8 mouse cellular contexts compared by ENCODE assay signal in the genomic region with DNA sequence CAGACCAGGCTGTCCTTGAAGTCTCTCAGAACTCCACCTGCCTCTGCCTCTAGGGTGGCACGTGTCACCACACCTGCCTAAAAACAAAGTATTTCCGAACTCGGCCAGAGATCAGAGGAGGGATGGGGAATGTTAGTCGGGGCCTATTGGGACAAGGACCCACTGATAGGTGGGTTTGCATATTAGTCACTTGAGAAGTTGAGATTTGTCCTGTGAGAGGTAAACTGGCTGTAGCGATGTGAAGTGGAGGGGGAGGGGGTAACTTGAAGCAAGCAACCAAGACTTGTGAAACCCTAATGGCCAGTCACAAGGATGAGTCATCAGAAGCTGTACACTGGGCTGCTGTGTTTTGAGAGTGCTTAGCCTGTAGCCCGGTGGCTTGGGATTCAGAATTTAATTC. TPM values are rescaled to one million over a fixed set of nuclear protein-coding genes. Genes with fewer than 3 reads are reported as not detected.
DNase-seq lines count a peak whose midpoint lies in the region; ATAC-seq and TF ChIP-seq lines count a peak whose summit lies in the region.

No protein-coding gene starts in this region.

- H3K4me3 ChIP-seq in cerebellum, adult 2 months (replicated peaks; ENCODE audit: insufficient read depth, low read depth, low read length), result peak overlapping the region; percentile 82
- peak overlapping the region; percentile 85 for H3K4me3 ChIP-seq in bone marrow macrophage, adult 2 months (ENCODE audit: insufficient read depth, low read length)
- peak overlapping the region; percentile 91 for H3K4me3 ChIP-seq in intestine, postnatal 0 days (ENCODE audit: low read depth, low read length)
- H3K4me3 ChIP-seq in lung, adult 2 months (replicated peaks; ENCODE audit: extremely low read depth, low read depth, low read length), result peak overlapping the region; percentile 37

- 10% methylated on average over 6 of the region's 6 CpGs for WGBS in cerebellum, adult 2 months
- 4% methylated on average over 6 of the region's 6 CpGs for WGBS in intestine, postnatal 0 days
- 9% methylated on average over 6 of the region's 6 CpGs for WGBS in lung, adult 2 months

- H3K27ac ChIP-seq in cerebellum, adult 2 months (ENCODE audit: insufficient read depth, low read length), result no peak overlapping the region
- H3K27ac ChIP-seq in bone marrow macrophage, adult 2 months (ENCODE audit: insufficient read depth, low read depth, low read length), result peak overlapping the region; percentile 31
- H3K27ac ChIP-seq in intestine, postnatal 0 days (ENCODE audit: low read depth, low read length), result no peak overlapping the region

- H3K27me3 ChIP-seq in cerebellum, adult 2 months (ENCODE audit: control insufficient read depth, insufficient read depth, low read length), result no peaks in the 10 kb centered on the region
- no peaks in the 10 kb centered on the region for H3K27me3 ChIP-seq in intestine, postnatal 0 days (replicated peaks; ENCODE audit: control insufficient read depth, insufficient read depth, low read length)

- intact Hi-C loops in gastrocnemius, postnatal 14 days (cut with DNase I; ENCODE audit: low total_unique reads), result no loop called here

- TF ChIP-seq CTCF in cerebellum, adult 2 months (IDR thresholded peaks at IDR 0.05; ENCODE audit: borderline replicate concordance, insufficient read depth, low read depth, low read length), result no peak
- no peak for TF ChIP-seq CTCF in bone marrow macrophage, adult 2 months (IDR thresholded peaks at IDR 0.05; ENCODE audit: low read depth, low read length)
- no peak for TF ChIP-seq CTCF in intestine, postnatal 0 days (IDR thresholded peaks at IDR 0.05; ENCODE audit: low read depth)
- no peak for TF ChIP-seq CTCF in lung, adult 2 months (IDR thresholded peaks at IDR 0.05; ENCODE audit: insufficient read depth, low read length)

- H3K36me3 ChIP-seq in intestine, postnatal 0 days (ENCODE audit: control insufficient read depth, insufficient read depth), result 0 out of 2 replicates have a peak, but pooled peaks cover 11% of the 10 kb centered on the region

- H3K9me3 ChIP-seq in intestine, postnatal 0 days (ENCODE audit: control insufficient read depth), result no peaks in the 10 kb centered on the region

- H3K9ac ChIP-seq in intestine, postnatal 0 days (ENCODE audit: low read depth, low read length), result no peak overlapping the region

- no peak for TF ChIP-seq POLR2A in cerebellum, adult 2 months (IDR thresholded peaks at IDR 0.05; ENCODE audit: borderline replicate concordance, insufficient read depth, low read length)
- TF ChIP-seq POLR2A in bone marrow macrophage, adult 2 months (IDR thresholded peaks at IDR 0.05; ENCODE audit: borderline replicate concordance, low read depth, low read length), result no peak
- TF ChIP-seq POLR2A in lung, adult 2 months (IDR thresholded peaks at IDR 0.05; ENCODE audit: borderline replicate concordance, extremely low read depth, low read depth, low read length), result no peak

- peaks cover 6% of the 10 kb centered on the region; the same call in 1 of the 2 replicates for H3K4me1 ChIP-seq in cerebellum, adult 2 months (ENCODE audit: control insufficient read depth, insufficient read depth, low read length)
- H3K4me1 ChIP-seq in bone marrow macrophage, adult 2 months (ENCODE audit: control insufficient read depth, insufficient read depth, low read length), result peaks cover 13% of the 10 kb centered on the region
- H3K4me1 ChIP-seq in intestine, postnatal 0 days (replicated peaks; ENCODE audit: control insufficient read depth, insufficient read depth, low read length), result no peaks in the 10 kb centered on the region
- H3K4me1 ChIP-seq in lung, adult 2 months (ENCODE audit: control insufficient read depth, insufficient read depth, low read length), result peaks cover 12% of the 10 kb centered on the region

- peak in 1 of 2 experiments; percentile 26 for DNase-seq in cerebellum, adult 2 months
- DNase-seq in gastrocnemius, postnatal 14 days, result peak; percentile 5
- peak; percentile 36 for DNase-seq in lung, adult 2 months
- peak; percentile 21 for DNase-seq in retina, embryonic 14.5 days (ENCODE audit: low spot score)
- DNase-seq in right cerebral cortex, postnatal 25 days, result no peak

- no peak for ATAC-seq in cerebellum, adult (ENCODE audit: insufficient number of reproducible peaks, low FRiP score, low TSS enrichment)
- no peak for ATAC-seq in intestine, postnatal 0 days

- H3K4me2 ChIP-seq in intestine, postnatal 0 days (replicated peaks; ENCODE audit: low read depth), result peak overlapping the region; percentile 93

RNA-seq across cellular contexts. Expression of a gene that starts 1.5 kb away (rescaled TPM):
- polyA plus RNA-seq in cerebellum, adult 2 months (2012; rRNA removed), result 0.25 TPM in 1 of 2 replicates, not detected in the other
- not detected in 2 replicates for polyA plus RNA-seq in bone marrow macrophage, adult 2 months (2012; ENCODE audit: insufficient read depth, insufficient read length, missing spikeins)
- total RNA-seq in gastrocnemius, postnatal 14 days (2021), result not detected
- 0.76 and 0.83 TPM in 2 replicates for polyA plus RNA-seq in intestine, postnatal 0 days (2015; fragmentation: Nextera tagmentation; extraction: Ambion mirVana)
- polyA plus RNA-seq in lung, adult 2 months (2012; rRNA removed), result not detected in 2 replicates

RNA-seq across cellular contexts. Expression of a gene that starts 2.8 kb away (rescaled TPM):
- 196 and 201 TPM in 2 replicates for polyA plus RNA-seq in cerebellum, adult 2 months (2012; rRNA removed)
- polyA plus RNA-seq in bone marrow macrophage, adult 2 months (2012; ENCODE audit: insufficient read depth, insufficient read length, missing spikeins), result 114 and 143 TPM in 2 replicates
- total RNA-seq in gastrocnemius, postnatal 14 days (2021), result 10 to 100 TPM; 27.1 to 43.5 TPM
- polyA plus RNA-seq in intestine, postnatal 0 days (2015; fragmentation: Nextera tagmentation; extraction: Ambion mirVana), result 47.5 and 51.6 TPM in 2 replicates
- 32.0 and 48.1 TPM in 2 replicates for polyA plus RNA-seq in lung, adult 2 months (2012; rRNA removed)

RNA-seq across cellular contexts. Expression of a gene that starts 25.4 kb away (rescaled TPM):
- 5.3 and 6.6 TPM in 2 replicates for polyA plus RNA-seq in cerebellum, adult 2 months (2012; rRNA removed)
- polyA plus RNA-seq in bone marrow macrophage, adult 2 months (2012; ENCODE audit: insufficient read depth, insufficient read length, missing spikeins), result 0.13 TPM in 1 of 2 replicates, not detected in the other
- 1 to 10 TPM; 4.7 to 5.9 TPM for total RNA-seq in gastrocnemius, postnatal 14 days (2021)
- 4.6 and 4.9 TPM in 2 replicates for polyA plus RNA-seq in intestine, postnatal 0 days (2015; fragmentation: Nextera tagmentation; extraction: Ambion mirVana)
- polyA plus RNA-seq in lung, adult 2 months (2012; rRNA removed), result 17.8 and 27.1 TPM in 2 replicates

RNA-seq across cellular contexts. Expression of a gene that starts 44.1 kb away (rescaled TPM):
- not detected in 2 replicates for polyA plus RNA-seq in cerebellum, adult 2 months (2012; rRNA removed)
- polyA plus RNA-seq in bone marrow macrophage, adult 2 months (2012; ENCODE audit: insufficient read depth, insufficient read length, missing spikeins), result not detected in 2 replicates
- total RNA-seq in gastrocnemius, postnatal 14 days (2021), result not detected
- polyA plus RNA-seq in intestine, postnatal 0 days (2015; fragmentation: Nextera tagmentation; extraction: Ambion mirVana), result not detected in 2 replicates
- polyA plus RNA-seq in lung, adult 2 months (2012; rRNA removed), result not detected in 2 replicates

Comparison
In these comparisons a context has a peak if more than half of its experiments do, and no peak if none do; other contexts are left out.
1. H3K4me3 ChIP-seq: peak in every context shown above with its lines; median percentile 91 in intestine, postnatal 0 days; 85 in bone marrow macrophage, adult 2 months; 82 in cerebellum, adult 2 months; 37 in lung, adult 2 months.